In the genomic region with DNA sequence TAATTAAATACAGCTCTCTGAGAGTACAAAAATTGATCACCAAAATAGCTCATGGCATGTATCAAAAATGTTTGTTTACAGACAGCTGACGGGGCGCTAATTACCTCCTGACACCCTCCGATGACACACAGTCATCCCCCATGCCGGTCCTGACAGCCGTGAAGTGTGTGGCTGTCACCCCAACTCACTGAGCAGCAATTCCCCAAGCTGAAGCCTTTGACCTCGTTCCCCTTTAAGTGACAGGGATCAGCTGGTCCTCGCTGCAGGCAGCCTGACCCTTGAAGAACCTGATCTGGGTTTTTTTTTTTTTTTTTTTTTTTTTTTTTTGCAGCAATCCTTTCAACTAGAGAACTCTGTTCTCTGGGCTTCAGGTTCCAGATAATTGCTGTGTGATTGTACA, we compare ENCODE assay signal across 34 mouse cellular contexts. TPM values are rescaled to one million over a fixed set of nuclear protein-coding genes. Genes with fewer than 3 reads are reported as not detected.
DNase-seq lines count a peak whose midpoint lies in the region; ATAC-seq and TF ChIP-seq lines count a peak whose summit lies in the region.
"Had no signal": no experiment of that assay in that cellular context is flagged by ENCODE, and none has a peak within 500 bp of the region (broad histone marks: within the 10 kb centered on the region; RNA-seq: fewer than 3 reads in every experiment).

No protein-coding gene starts in this region.

- H3K4me3 ChIP-seq in hindbrain, embryonic 10.5 days = no peak overlapping the region
- H3K4me3 ChIP-seq in hindbrain, embryonic 12.5 days = no peak overlapping the region
- H3K4me3 ChIP-seq in midbrain, embryonic 11.5 days (ENCODE audit: low read depth, low read length) = no peak overlapping the region
- no peak overlapping the region for H3K4me3 ChIP-seq in midbrain, embryonic 16.5 days (ENCODE audit: low read depth, low read length)
- H3K4me3 ChIP-seq in neural tube, embryonic 15.5 days (replicated peaks) = no peak overlapping the region
- H3K4me3 ChIP-seq in left cerebral cortex, adult 2 months = no peak overlapping the region
- H3K4me3 ChIP-seq: forebrain, embryonic 10.5 days; forebrain, embryonic 15.5 days; heart, adult 2 months; intestine, embryonic 15.5 days had no signal

- ATAC-seq in hindbrain, embryonic 12.5 days (ENCODE audit: low FRiP score) = no peak
- no peak for ATAC-seq in midbrain, embryonic 11.5 days (ENCODE audit: low FRiP score)
- no peak for ATAC-seq in midbrain, embryonic 16.5 days
- no peak for ATAC-seq in neural tube, embryonic 15.5 days (ENCODE audit: low FRiP score)
- ATAC-seq: forebrain, embryonic 15.5 days; hindbrain, embryonic 16.5 days; intestine, embryonic 15.5 days; Patski had no signal

- no peak overlapping the region for H3K27ac ChIP-seq in hindbrain, embryonic 10.5 days
- no peak overlapping the region for H3K27ac ChIP-seq in hindbrain, embryonic 12.5 days
- H3K27ac ChIP-seq in midbrain, embryonic 11.5 days (ENCODE audit: low read depth, low read length) = no peak overlapping the region
- H3K27ac ChIP-seq in midbrain, embryonic 16.5 days (ENCODE audit: low read length) = no peak overlapping the region
- no peak overlapping the region for H3K27ac ChIP-seq in neural tube, embryonic 15.5 days (replicated peaks)
- no peak overlapping the region for H3K27ac ChIP-seq in left cerebral cortex, adult 2 months
- H3K27ac ChIP-seq: forebrain, embryonic 10.5 days; forebrain, embryonic 15.5 days; heart, adult 2 months; intestine, embryonic 15.5 days had no signal

- intact Hi-C loops in left cerebral cortex, adult 2 months (cut with DNase I) = no loop called here

- H3K9ac ChIP-seq in hindbrain, embryonic 12.5 days = no peak overlapping the region
- H3K9ac ChIP-seq in midbrain, embryonic 11.5 days (ENCODE audit: low read length) = no peak overlapping the region
- no peak overlapping the region for H3K9ac ChIP-seq in midbrain, embryonic 16.5 days (ENCODE audit: low read depth, low read length)
- no peak overlapping the region for H3K9ac ChIP-seq in neural tube, embryonic 15.5 days (replicated peaks)
- H3K9ac ChIP-seq: forebrain, embryonic 15.5 days; intestine, embryonic 15.5 days had no signal

- peak; percentile 55 for DNase-seq in hindbrain, embryonic 10.5 days (ENCODE audit: low spot score)
- peak; percentile 85 for DNase-seq in midbrain, embryonic 11.5 days (ENCODE audit: low spot score, missing footprints)
- DNase-seq in embryo, embryonic 9.5 days (ENCODE audit: extremely low spot score) = peak; percentile 45
- DNase-seq in mesoderm, embryonic 11.5 days (ENCODE audit: low read depth, low spot score) = peak; percentile 35
- no peak for DNase-seq in left cerebral cortex, adult 2 months (ENCODE audit: extremely low spot score in 1 of 2, low spot score in 2 of 2)
- DNase-seq: adrenal gland, postnatal 10 days; adrenal gland, postnatal 36 days; B cell, adult 2 months; cerebellum, adult 18-20 months; cerebellum, adult 9-10 months; cerebellum, postnatal 14 days; gastrocnemius, postnatal 10 days; gastrocnemius, postnatal 36 days; heart, adult 2 months; kidney, adult 11 months had no signal

- WGBS in hindbrain, embryonic 10.5 days = 33% methylated on average over 7 of the region's 7 CpGs
- 41% methylated on average over 7 of the region's 7 CpGs for WGBS in hindbrain, embryonic 12.5 days
- 41% methylated on average over 7 of the region's 7 CpGs for WGBS in midbrain, embryonic 11.5 days
- WGBS in midbrain, embryonic 16.5 days = 44% methylated on average over 7 of the region's 7 CpGs
- WGBS in neural tube, embryonic 15.5 days = 63% methylated on average over 7 of the region's 7 CpGs

- H3K36me3 ChIP-seq in hindbrain, embryonic 10.5 days = no peaks in the 10 kb centered on the region
- no peaks in the 10 kb centered on the region for H3K36me3 ChIP-seq in hindbrain, embryonic 12.5 days
- no peaks in the 10 kb centered on the region for H3K36me3 ChIP-seq in midbrain, embryonic 11.5 days (ENCODE audit: control insufficient read depth, insufficient read depth, low read length)
- H3K36me3 ChIP-seq in midbrain, embryonic 16.5 days (ENCODE audit: control insufficient read depth, insufficient read depth, low read length) = no peaks in the 10 kb centered on the region
- no peaks in the 10 kb centered on the region for H3K36me3 ChIP-seq in neural tube, embryonic 15.5 days
- H3K36me3 ChIP-seq: forebrain, embryonic 10.5 days; forebrain, embryonic 15.5 days; G1E; intestine, embryonic 15.5 days had no signal

- TF ChIP-seq CTCF in left cerebral cortex, adult 2 months (IDR thresholded peaks at IDR 0.05) = no peak

- H3K4me2 ChIP-seq in hindbrain, embryonic 12.5 days (replicated peaks) = no peak overlapping the region
- H3K4me2 ChIP-seq in midbrain, embryonic 11.5 days = no peak overlapping the region
- no peak overlapping the region for H3K4me2 ChIP-seq in midbrain, embryonic 16.5 days (ENCODE audit: low read length)
- H3K4me2 ChIP-seq in neural tube, embryonic 15.5 days = no peak overlapping the region
- H3K4me2 ChIP-seq: forebrain, embryonic 15.5 days; heart, embryonic 11.5 days; intestine, embryonic 15.5 days had no signal

- peaks cover 52% of the 10 kb centered on the region for H3K27me3 ChIP-seq in hindbrain, embryonic 10.5 days (ENCODE audit: insufficient read depth, poor library complexity, severe bottlenecking)
- H3K27me3 ChIP-seq in hindbrain, embryonic 12.5 days = peaks cover 9% of the 10 kb centered on the region
- H3K27me3 ChIP-seq in midbrain, embryonic 11.5 days (ENCODE audit: control insufficient read depth, insufficient read depth, low read length) = no peaks in the 10 kb centered on the region
- H3K27me3 ChIP-seq in midbrain, embryonic 16.5 days (ENCODE audit: control insufficient read depth, insufficient read depth, low read depth, low read length) = no peaks in the 10 kb centered on the region
- no peaks in the 10 kb centered on the region for H3K27me3 ChIP-seq in neural tube, embryonic 15.5 days (replicated peaks)
- H3K27me3 ChIP-seq: forebrain, embryonic 15.5 days; intestine, embryonic 15.5 days; Patski had no signal

- no peaks in the 10 kb centered on the region for H3K9me3 ChIP-seq in hindbrain, embryonic 10.5 days
- no peaks in the 10 kb centered on the region for H3K9me3 ChIP-seq in hindbrain, embryonic 12.5 days (replicated peaks)
- H3K9me3 ChIP-seq in midbrain, embryonic 11.5 days (ENCODE audit: control insufficient read depth, low read length) = no peaks in the 10 kb centered on the region
- no peaks in the 10 kb centered on the region for H3K9me3 ChIP-seq in midbrain, embryonic 16.5 days (replicated peaks; ENCODE audit: control insufficient read depth, low read length, poor library complexity, severe bottlenecking)
- no peaks in the 10 kb centered on the region for H3K9me3 ChIP-seq in neural tube, embryonic 15.5 days (replicated peaks)
- H3K9me3 ChIP-seq: forebrain, embryonic 10.5 days; forebrain, embryonic 15.5 days; G1E; intestine, embryonic 15.5 days had no signal

- peaks cover 21% of the 10 kb centered on the region for H3K4me1 ChIP-seq in hindbrain, embryonic 10.5 days (replicated peaks)
- peaks cover 12% of the 10 kb centered on the region for H3K4me1 ChIP-seq in hindbrain, embryonic 12.5 days
- H3K4me1 ChIP-seq in midbrain, embryonic 11.5 days (ENCODE audit: control insufficient read depth, insufficient read depth, low read length) = peaks cover 4% of the 10 kb centered on the region
- peaks cover 9% of the 10 kb centered on the region for H3K4me1 ChIP-seq in midbrain, embryonic 16.5 days (ENCODE audit: control insufficient read depth, insufficient read depth, low read length)
- peaks cover 19% of the 10 kb centered on the region for H3K4me1 ChIP-seq in neural tube, embryonic 15.5 days
- H3K4me1 ChIP-seq: intestine, embryonic 15.5 days had no signal

RNA-seq across cellular contexts. Expression of a gene that starts 58.5 kb away (rescaled TPM):
- 4.1 and 6.9 TPM in 2 replicates for polyA plus RNA-seq in hindbrain, embryonic 10.5 days (2016; fragmentation: Nextera tagmentation; extraction: Ambion mirVana)
- polyA plus RNA-seq in hindbrain, embryonic 12.5 days (2016; fragmentation: Nextera tagmentation; extraction: Ambion mirVana) = 0.10 TPM in 1 of 2 replicates, not detected in the other
- polyA plus RNA-seq in midbrain, embryonic 11.5 days (2014; fragmentation: Nextera tagmentation; extraction: Ambion mirVana) = 0.57 and 0.63 TPM in 2 replicates
- not detected in 2 replicates for polyA plus RNA-seq in midbrain, embryonic 16.5 days (2015; fragmentation: Nextera tagmentation; extraction: Ambion mirVana)
- not detected in 2 replicates for polyA plus RNA-seq in neural tube, embryonic 15.5 days (2015; fragmentation: Nextera tagmentation; extraction: Ambion mirVana)
- not detected for total RNA-seq in left cerebral cortex, adult 2 months (2021)
- total RNA-seq: adrenal gland, adult 18-20 months; adrenal gland, postnatal 10 days; adrenal gland, postnatal 36 days; CH12.LX; gastrocnemius, adult 18-20 months; gastrocnemius, postnatal 10 days; gastrocnemius, postnatal 36 days; granulocyte monocyte progenitor cell, adult 5-6 weeks; heart, adult 2 months; heart, postnatal 25 days; hematopoietic stem cell, adult 5-6 weeks had no signal
- polyA plus RNA-seq: embryonic facial prominence, embryonic 14.5 days; forebrain, embryonic 15.5 days; G1E; heart, adult 2 months; heart, embryonic 14.5 days; heart, postnatal 0 days; intestine, embryonic 15.5 days; Patski had no signal

RNA-seq across cellular contexts. Expression of a gene that starts 59.8 kb away (rescaled TPM):
- not detected in 2 replicates for polyA plus RNA-seq in hindbrain, embryonic 10.5 days (2016; fragmentation: Nextera tagmentation; extraction: Ambion mirVana)
- not detected in 2 replicates for polyA plus RNA-seq in hindbrain, embryonic 12.5 days (2016; fragmentation: Nextera tagmentation; extraction: Ambion mirVana)
- not detected in 2 replicates for polyA plus RNA-seq in midbrain, embryonic 11.5 days (2014; fragmentation: Nextera tagmentation; extraction: Ambion mirVana)
- polyA plus RNA-seq in midbrain, embryonic 16.5 days (2015; fragmentation: Nextera tagmentation; extraction: Ambion mirVana) = not detected in 2 replicates
- 1.5 TPM in 1 of 2 replicates, not detected in the other for polyA plus RNA-seq in neural tube, embryonic 15.5 days (2015; fragmentation: Nextera tagmentation; extraction: Ambion mirVana)
- not detected for total RNA-seq in left cerebral cortex, adult 2 months (2021)
- total RNA-seq: adrenal gland, adult 18-20 months; adrenal gland, postnatal 10 days; adrenal gland, postnatal 36 days; CH12.LX; gastrocnemius, adult 18-20 months; gastrocnemius, postnatal 10 days; gastrocnemius, postnatal 36 days; granulocyte monocyte progenitor cell, adult 5-6 weeks; heart, adult 2 months; heart, postnatal 25 days; hematopoietic stem cell, adult 5-6 weeks had no signal
- polyA plus RNA-seq: embryonic facial prominence, embryonic 14.5 days; forebrain, embryonic 10.5 days; forebrain, embryonic 15.5 days; G1E; heart, adult 2 months; heart, embryonic 11.5 days; heart, embryonic 14.5 days; heart, postnatal 0 days; hindbrain, embryonic 16.5 days; Patski had no signal

Comparison
In these comparisons a context has a peak if more than half of its experiments do, and no peak if none do; other contexts are left out.
1. DNase-seq: peak in hindbrain, embryonic 10.5 days (single experiment), midbrain, embryonic 11.5 days (single experiment), embryo, embryonic 9.5 days (single experiment) and mesoderm, embryonic 11.5 days (single experiment); none in left cerebral cortex, adult 2 months (0 of 2).